Mouse (Mus musculus) activated CD4-positive, CD25-positive, alpha-beta regulatory T cell (primary cell): ENCODE data around the gene Ddx41. TPM values are rescaled to one million over a fixed set of nuclear protein-coding genes. Genes with fewer than 3 reads are reported as not detected.

ENCODE experiments used
- polyA plus RNA-seq, 2 experiments: library from polyadenylated mRNA; unstranded; fragments of 100-300 nt; shearing (Covaris generic); gene quantifications; one replicate each; pipeline ENCODE4 v1.2.1; 2017

Gene Ddx41
- 10 to 100 TPM; 65.1 to 77.7 TPM for polyA plus RNA-seq

DNA sequence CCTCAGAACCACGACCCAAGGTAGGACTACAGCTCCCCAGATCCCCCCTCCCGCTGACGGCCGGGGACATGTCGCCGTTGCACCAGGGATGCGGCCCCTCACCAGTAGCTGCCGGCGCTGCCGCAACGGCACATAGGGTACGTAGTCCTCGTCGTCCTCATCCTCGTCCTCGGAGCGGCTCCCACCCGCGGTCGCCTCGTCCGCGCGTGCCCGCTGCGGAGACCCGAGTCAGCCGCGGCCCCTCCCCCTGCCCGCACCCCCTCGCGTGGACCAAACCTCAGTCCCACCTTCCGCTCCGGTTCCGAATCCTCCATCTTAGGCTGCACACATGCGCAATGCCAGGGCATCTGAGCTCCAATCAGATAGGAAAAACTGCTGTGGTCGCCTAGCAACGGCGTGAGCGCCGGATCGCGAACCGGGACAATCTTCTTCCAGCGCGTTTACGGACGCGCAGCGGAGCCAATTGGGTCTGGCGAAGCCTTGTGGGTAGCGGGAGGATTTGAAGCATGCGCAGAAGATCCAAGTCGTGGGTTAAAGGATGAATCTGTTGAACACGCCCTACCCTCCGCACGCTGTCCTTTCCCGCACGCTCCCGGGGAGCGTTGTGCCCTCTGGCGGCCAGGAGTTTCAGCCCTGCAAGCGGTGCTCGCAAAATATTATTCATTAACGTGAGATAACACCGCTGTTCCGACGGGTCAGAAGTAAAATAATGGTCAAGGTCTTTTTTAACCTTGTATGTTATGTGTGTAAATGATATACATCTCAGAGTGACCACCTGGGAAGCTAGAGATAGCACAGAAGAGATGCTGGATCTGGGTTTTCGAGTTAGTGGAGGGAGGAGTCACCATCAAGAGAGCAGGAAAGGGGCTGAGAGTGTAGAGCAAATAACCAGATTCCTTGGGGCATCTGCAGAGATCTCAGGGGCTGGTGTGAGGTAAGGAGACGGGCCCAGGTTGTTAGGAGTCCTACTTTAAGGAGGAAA is at the start of gene Ddx41:
TSS of gene Ddx41 (minus strand) at position 465 of the 982 bp plus-strand sequence.

DNA sequence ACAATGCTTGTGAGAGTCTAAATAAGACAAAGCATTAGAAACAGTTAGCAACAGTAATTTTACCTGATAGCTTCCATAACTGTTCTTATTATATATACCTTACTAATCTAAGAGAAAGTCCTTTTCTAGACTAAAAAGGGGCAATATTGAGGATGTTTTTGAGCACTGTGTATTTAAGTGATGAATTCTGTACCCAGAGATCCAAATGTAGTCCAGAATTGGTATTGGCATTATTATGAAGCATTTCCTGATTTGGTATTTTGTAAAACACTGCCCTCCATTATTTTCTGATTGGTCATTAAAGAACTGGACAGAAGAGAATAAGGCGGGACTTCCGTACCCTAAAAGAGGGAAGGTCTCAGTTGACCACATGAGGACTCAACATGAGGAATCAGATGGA is 37.0 kb upstream of the Ddx41 start, which contains the start of gene Tmed9:
TSS of gene Tmed9 (plus strand) at position 301 of the 400 bp plus-strand sequence.

DNA sequence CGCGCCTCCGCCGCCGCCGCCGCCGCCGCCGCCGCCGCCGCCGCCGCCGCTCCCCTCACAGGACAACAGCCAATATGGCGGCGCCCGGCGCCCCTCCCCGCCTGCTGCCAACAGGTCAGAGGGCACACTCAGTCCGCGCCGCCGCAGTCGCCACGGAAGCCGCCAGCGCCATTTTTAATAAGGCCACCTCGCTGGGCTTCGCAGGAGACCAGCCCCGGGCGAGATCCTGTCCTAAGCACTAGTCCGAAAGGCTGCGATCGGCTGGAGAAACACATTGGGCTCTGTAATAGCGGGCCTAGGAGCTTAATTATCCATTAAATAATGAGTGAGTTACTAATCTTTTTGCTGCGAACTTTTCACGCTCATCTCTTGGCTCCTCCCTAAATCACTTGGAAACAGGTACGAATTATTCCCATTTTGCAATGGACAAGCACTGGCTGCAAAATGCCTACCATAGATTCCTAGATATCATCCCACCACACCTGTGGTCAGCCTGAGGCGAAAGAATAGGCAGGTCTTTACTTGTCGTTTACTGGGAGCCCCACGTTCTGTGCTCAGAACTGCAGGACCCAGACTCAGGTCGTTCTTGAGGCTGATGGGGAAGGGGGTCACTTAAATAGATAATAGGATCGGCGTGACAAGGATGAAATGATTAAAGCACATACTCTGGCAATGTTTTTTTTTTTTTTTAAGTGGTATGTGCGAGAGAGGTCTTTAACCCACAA is 34.7 kb upstream of the Ddx41 start, which contains the start of gene Fam193b:
TSS of gene Fam193b (minus strand) at position 94 of the 725 bp plus-strand sequence.

DNA sequence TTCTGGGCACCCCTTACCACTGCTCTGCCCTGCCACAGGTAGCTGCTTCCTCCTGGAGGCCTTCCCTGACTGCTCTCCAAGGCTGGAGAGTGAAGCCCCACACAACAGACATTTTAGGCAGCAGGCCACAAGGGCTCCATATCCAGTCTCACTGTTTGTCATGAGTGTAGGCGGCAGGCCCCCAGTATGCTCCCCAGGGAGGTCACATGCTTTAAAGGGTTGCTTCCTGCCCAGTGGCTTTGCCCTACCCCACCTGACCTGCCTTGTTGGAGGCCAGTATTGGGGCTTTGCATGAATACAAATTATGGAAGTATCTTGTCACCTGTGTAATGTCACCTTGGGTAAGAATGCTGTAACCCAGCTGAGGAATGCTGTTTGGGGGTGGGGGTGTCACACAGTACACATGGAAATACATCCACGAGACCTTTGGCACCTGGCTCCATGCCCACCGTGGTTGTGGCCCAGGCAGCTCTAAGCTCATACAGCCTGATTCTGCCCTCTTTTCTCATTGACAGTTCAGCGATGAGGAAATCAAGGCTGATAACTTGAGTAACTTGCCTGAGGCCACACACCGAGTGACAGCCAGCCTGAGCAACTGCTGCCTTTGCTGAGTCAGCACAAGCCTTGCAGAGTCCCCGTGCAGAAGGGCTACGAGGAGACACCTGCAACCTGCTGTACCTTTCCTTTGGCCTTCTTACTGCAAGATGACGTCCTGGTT is 7.1 kb downstream of the Ddx41 start, which contains the start of gene Dok3:
TSS of gene Dok3 (minus strand) at position 99 of the 718 bp plus-strand sequence.

DNA sequence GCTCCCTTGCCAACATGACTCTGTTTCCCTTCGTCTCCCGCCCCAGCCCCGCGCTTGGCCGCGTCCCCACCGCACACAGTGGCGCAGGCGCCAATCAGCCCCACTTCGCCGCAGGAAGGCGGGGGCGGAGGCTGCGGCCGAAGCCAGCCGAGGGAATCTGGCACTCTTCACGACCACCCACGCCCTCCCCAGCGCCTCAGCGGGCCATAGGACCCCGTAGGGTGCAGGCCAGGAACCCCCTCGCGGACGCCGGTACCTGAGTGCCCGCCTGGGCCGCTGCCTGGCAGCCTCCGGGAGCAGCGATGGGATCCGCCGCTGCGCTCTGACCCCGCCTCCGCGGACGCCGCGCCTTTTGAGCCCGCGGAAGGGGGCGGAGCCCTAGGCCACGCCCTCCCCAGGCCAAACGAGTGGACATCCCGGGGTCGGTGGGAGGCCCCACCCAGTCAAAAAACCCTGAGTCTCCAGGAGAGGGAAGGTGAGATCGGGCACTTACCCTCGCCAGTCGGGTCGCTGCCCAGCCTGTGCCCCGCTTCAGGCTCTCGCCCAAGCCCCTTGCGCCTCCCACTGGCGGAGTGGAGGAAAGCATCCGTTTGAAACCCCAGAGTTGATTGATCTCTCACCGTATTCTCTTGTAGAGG is 23.2 kb downstream of the Ddx41 start, which contains the start of gene Pdlim7:
TSS of gene Pdlim7 (minus strand) at position 566 of the 638 bp plus-strand sequence.

DNA sequence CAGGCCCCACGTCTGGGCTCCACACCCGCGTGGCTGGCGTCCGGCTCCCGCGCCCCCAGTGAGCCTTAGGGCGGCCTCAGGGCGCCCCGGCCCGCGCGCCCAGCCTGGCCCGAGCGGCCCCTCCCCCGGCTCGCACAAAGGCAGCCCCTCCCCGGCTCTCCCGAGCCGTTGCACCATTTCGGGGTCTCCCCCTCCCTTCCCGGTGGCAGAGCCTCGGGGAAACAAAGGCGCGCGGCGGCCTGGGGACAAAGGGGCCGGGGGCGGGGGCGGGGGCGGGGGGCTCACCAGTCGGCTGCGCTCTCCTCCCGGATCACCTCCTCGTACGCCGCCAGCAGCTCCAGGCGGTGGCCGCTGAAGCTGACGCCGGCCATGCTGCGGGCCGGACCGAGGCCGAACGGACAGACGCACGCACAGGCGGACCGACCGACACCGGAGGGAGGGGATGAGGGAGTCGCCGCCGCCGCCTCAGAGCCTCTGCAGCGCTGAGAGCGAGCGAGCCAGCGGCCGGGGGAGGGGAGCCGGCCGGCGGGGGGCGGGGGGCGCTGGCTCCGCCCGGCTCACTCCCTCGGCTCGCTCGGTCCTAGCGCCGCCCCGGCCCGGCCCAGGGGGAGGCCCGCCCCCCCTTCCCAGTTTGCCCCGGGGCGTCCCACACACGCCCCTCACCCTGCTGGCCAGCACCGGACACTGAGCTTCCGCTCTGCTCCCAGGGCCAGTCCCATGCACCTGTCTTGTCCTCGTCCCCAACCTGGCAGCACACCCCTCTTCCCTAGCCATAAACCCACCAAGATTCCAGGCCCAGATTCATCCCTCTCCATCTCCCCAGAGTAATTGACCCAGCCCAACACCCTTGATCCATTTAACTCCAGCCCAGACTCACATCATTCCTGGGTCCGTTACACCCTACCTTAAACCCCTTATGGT is 48.6 kb downstream of the Ddx41 start, which contains the start of gene Dbn1:
TSS of gene Dbn1 (minus strand) at position 534 of the 921 bp plus-strand sequence.

Other genes with a start within 250 kb of the Ddx41 start
- 100 to 1,000 TPM; 419 to 452 TPM for gene Prelid1, start 216.2 kb downstream of the Ddx41 start, polyA plus RNA-seq
- gene Rab24, start 214.7 kb downstream of the Ddx41 start, polyA plus RNA-seq, result 100 to 1,000 TPM; 121 to 134 TPM
- 10 to 100 TPM in 1 of 2 experiments, 1 to 10 TPM in 1; 6.7 to 11.3 TPM for gene Mxd3, start 206.8 kb downstream of the Ddx41 start, polyA plus RNA-seq
- gene Lman2, start 173.9 kb downstream of the Ddx41 start, polyA plus RNA-seq, result 100 to 1,000 TPM; 118 to 171 TPM
- gene Rgs14, start 166.9 kb downstream of the Ddx41 start, polyA plus RNA-seq, result 100 to 1,000 TPM in 1 of 2 experiments, 10 to 100 TPM in 1; 85.2 to 155 TPM
- gene Slc34a1, start 138.5 kb downstream of the Ddx41 start, polyA plus RNA-seq, result under 1 TPM in 1 of 2 experiments, not detected in 1; 0.21 TPM
- not detected for gene Pfn3, start 121.4 kb downstream of the Ddx41 start, polyA plus RNA-seq
- gene F12, start 109.9 kb downstream of the Ddx41 start, polyA plus RNA-seq, result not detected
- gene Grk6, start 91.6 kb downstream of the Ddx41 start, polyA plus RNA-seq, result 100 to 1,000 TPM; 307 to 363 TPM
- 10 to 100 TPM in 1 of 2 experiments, 1 to 10 TPM in 1; 5.3 to 12.3 TPM for gene Prr7, start 72.4 kb downstream of the Ddx41 start, polyA plus RNA-seq
- gene Dbn1, start 48.5 kb downstream of the Ddx41 start, polyA plus RNA-seq, result under 1 TPM; 0.07 to 0.42 TPM
- gene Pdlim7, start 23.0 kb downstream of the Ddx41 start, polyA plus RNA-seq, result 10 to 100 TPM; 10.3 to 12.4 TPM
- 1 to 10 TPM; 1.0 to 2.0 TPM for gene Dok3, start 7.4 kb downstream of the Ddx41 start, polyA plus RNA-seq
- 10 to 100 TPM; 48.0 to 51.3 TPM for gene Fam193b, start 34.5 kb upstream of the Ddx41 start, polyA plus RNA-seq
- gene Tmed9, start 37.1 kb upstream of the Ddx41 start, polyA plus RNA-seq, result 100 to 1,000 TPM; 274 to 325 TPM
- 10 to 100 TPM; 34.5 to 35.0 TPM for gene B4galt7, start 63.2 kb upstream of the Ddx41 start, polyA plus RNA-seq
- 10 to 100 TPM; 26.2 to 35.0 TPM for gene Caml, start 86.3 kb upstream of the Ddx41 start, polyA plus RNA-seq
- 10 to 100 TPM; 62.9 to 65.4 TPM for gene Ddx46, start 98.4 kb upstream of the Ddx41 start, polyA plus RNA-seq
- gene B230219D22Rik, start 156.5 kb upstream of the Ddx41 start, polyA plus RNA-seq, result 10 to 100 TPM; 26.7 to 29.6 TPM
- 10 to 100 TPM; 55.7 to 65.7 TPM for gene Txndc15, start 178.0 kb upstream of the Ddx41 start, polyA plus RNA-seq
- 10 to 100 TPM; 34.2 to 60.7 TPM for gene Pcbd2, start 190.7 kb upstream of the Ddx41 start, polyA plus RNA-seq
- gene Catsper3, start 247.9 kb upstream of the Ddx41 start, polyA plus RNA-seq, result under 1 TPM in 1 of 2 experiments, not detected in 1; 0.26 TPM